Mouse (Mus musculus): ENCODE results near the gene Vars2. TPM values are rescaled to one million over a fixed set of nuclear protein-coding genes. Genes with fewer than 3 reads are reported as not detected.

Vars2 gene
- 7.1 and 7.8 TPM in 2 replicates for polyA plus RNA-seq (2012; rRNA removed)

GRCm38 (mm10) chr17:35667334-35668065, at the start of gene Vars2:
Gene Vars2 (minus strand): TSS chr17:35667592.

GRCm38 (mm10) chr17:35704621-35705464, 37.5 kb upstream of the Vars2 start, which contains the start of gene Ddr1:
Gene Ddr1 (minus strand): TSS chr17:35704621.

DNA sequence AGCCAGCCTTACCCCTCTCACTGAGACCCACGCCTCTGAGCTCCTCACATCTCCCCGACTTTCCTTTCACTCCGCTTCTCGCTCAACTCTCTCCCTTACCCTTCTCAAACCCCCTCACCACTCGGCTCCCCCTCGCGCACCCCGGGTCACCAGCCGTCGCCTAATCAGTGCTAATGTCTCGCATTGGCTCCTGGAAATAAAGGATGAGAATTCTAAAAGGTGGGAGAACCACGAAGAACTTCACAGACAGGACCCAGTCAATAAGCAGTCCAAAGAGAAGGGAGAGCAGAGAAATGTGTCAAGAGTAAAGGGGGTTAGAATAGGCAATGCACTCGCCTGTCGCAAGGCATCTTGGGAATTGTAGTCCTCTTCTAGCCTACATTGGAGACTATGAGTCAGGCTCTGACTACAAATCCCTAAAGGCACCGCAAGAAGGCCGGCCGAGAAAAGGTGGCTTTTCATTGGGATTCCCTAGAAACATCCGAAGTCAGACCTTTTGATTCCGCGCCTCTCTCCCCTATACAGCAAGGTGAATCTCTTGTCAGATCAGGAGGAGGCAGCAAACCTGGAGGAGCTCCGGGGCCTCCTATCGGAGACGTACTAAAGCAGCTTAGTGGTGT, 6.1 kb upstream of the Vars2 start, which contains the start of gene Gtf2h4:
TSS of gene Gtf2h4 (minus strand) at position 324 of the 620 bp plus-strand sequence.

DNA sequence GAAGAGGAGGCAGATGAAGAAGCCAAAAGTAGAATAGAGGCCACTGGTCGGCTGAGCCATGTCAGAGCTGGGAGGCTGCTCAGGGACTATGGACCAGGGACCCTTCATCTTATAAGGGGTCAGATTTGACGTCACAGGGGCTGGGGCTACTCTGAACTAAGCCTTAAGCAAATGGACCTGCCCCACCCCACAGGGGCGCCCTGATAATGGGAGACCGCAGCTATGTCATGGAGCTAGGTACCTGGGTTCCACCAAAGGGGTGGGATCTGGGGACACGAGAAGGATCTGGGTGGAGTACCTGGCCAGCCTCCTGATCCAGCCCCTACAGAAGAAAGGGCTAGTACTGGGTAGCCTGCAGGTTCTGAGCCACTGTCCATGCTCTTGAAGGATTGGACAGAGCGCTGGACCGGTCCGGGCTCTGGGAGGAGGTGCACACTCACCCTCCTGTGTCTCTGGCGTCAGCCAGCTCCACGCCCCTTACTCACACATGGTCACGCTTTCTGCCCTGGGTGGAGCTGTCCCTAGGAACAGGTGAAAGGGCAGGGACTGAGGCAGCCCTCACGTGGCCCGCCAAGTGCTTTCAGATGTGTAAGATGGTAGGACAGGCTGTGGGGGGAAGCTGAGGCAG, 23.7 kb downstream of the Vars2 start, which contains the start of gene Mucl3:
TSS of gene Mucl3 (minus strand) at position 87 of the 628 bp plus-strand sequence.

GRCm38 (mm10) chr17:35626537-35626936, 40.9 kb downstream of the Vars2 start, which contains the start of gene Gm9573:
Gene Gm9573 (minus strand): TSS chr17:35626637.

Other genes with a start within 250 kb of the Vars2 start
- 10.0 and 11.4 TPM in 2 replicates for gene H2-Q6, start 242.7 kb downstream of the Vars2 start, polyA plus RNA-seq (2012; rRNA removed)
- 20.5 and 21.9 TPM in 2 replicates for gene H2-Q7, start 228.4 kb downstream of the Vars2 start, polyA plus RNA-seq (2012; rRNA removed)
- 112 and 136 TPM in 2 replicates for gene H2-Q10, start 197.5 kb downstream of the Vars2 start, polyA plus RNA-seq (2012; rRNA removed)
- not detected in 2 replicates for gene Pou5f1, start 161.6 kb downstream of the Vars2 start, polyA plus RNA-seq (2012; rRNA removed)
- gene Tcf19, start 150.8 kb downstream of the Vars2 start, polyA plus RNA-seq (2012; rRNA removed) = 27.3 and 35.3 TPM in 2 replicates
- 9.6 and 9.9 TPM in 2 replicates for gene Cchcr1, start 150.5 kb downstream of the Vars2 start, polyA plus RNA-seq (2012; rRNA removed)
- gene Psors1c2, start 134.4 kb downstream of the Vars2 start, polyA plus RNA-seq (2012; rRNA removed) = 0.03 and 0.12 TPM in 2 replicates
- gene Cdsn, start 115.5 kb downstream of the Vars2 start, polyA plus RNA-seq (2012; rRNA removed) = 0.02 TPM in 1 of 2 replicates, not detected in the other
- not detected in 2 replicates for gene 2300002M23Rik, start 100.1 kb downstream of the Vars2 start, polyA plus RNA-seq (2012; rRNA removed)
- not detected in 2 replicates for gene Sfta2, start 66.0 kb downstream of the Vars2 start, polyA plus RNA-seq (2012; rRNA removed)
- gene Gm9573, start 41.0 kb downstream of the Vars2 start, polyA plus RNA-seq (2012; rRNA removed) = not detected in 2 replicates
- gene Mucl3, start 23.9 kb downstream of the Vars2 start, polyA plus RNA-seq (2012; rRNA removed) = 0.02 TPM in 1 of 2 replicates, not detected in the other
- 15.6 and 17.6 TPM in 2 replicates for gene Gtf2h4, start 6.1 kb upstream of the Vars2 start, polyA plus RNA-seq (2012; rRNA removed)
- gene Ddr1, start 37.0 kb upstream of the Vars2 start, polyA plus RNA-seq (2012; rRNA removed) = 0.91 and 1.4 TPM in 2 replicates
- gene Ier3, start 154.1 kb upstream of the Vars2 start, polyA plus RNA-seq (2012; rRNA removed) = 7.2 and 9.8 TPM in 2 replicates
- 31.6 and 34.3 TPM in 2 replicates for gene Flot1, start 155.6 kb upstream of the Vars2 start, polyA plus RNA-seq (2012; rRNA removed)
- 448 and 489 TPM in 2 replicates for gene Tubb5, start 170.7 kb upstream of the Vars2 start, polyA plus RNA-seq (2012; rRNA removed)
- 10.0 and 10.7 TPM in 2 replicates for gene Mdc1, start 173.9 kb upstream of the Vars2 start, polyA plus RNA-seq (2012; rRNA removed)
- gene Nrm, start 193.7 kb upstream of the Vars2 start, polyA plus RNA-seq (2012; rRNA removed) = 13.3 and 17.0 TPM in 2 replicates
- 9.1 and 9.3 TPM in 2 replicates for gene Ppp1r18, start 198.0 kb upstream of the Vars2 start, polyA plus RNA-seq (2012; rRNA removed)
- gene Dhx16, start 212.2 kb upstream of the Vars2 start, polyA plus RNA-seq (2012; rRNA removed) = 42.6 and 44.7 TPM in 2 replicates
- gene 2310061I04Rik, start 229.8 kb upstream of the Vars2 start, polyA plus RNA-seq (2012; rRNA removed) = 11.3 and 15.3 TPM in 2 replicates
- 8.2 and 8.5 TPM in 2 replicates for gene Atat1, start 242.5 kb upstream of the Vars2 start, polyA plus RNA-seq (2012; rRNA removed)
- 44.9 and 55.3 TPM in 2 replicates for gene Mrps18b, start 248.8 kb upstream of the Vars2 start, polyA plus RNA-seq (2012; rRNA removed)
- gene Ppp1r10, start 248.8 kb upstream of the Vars2 start, polyA plus RNA-seq (2012; rRNA removed) = 13.3 and 16.4 TPM in 2 replicates